Mouse (Mus musculus): ENCODE measurements around the gene Ms4a15. TPM values are rescaled to one million over a fixed set of nuclear protein-coding genes. Genes with fewer than 3 reads are reported as not detected.

Gene Ms4a15
- not detected in 2 replicates for polyA plus RNA-seq (2011; ENCODE audit: insufficient read depth, insufficient read length, low read depth, missing spikeins)

DNA sequence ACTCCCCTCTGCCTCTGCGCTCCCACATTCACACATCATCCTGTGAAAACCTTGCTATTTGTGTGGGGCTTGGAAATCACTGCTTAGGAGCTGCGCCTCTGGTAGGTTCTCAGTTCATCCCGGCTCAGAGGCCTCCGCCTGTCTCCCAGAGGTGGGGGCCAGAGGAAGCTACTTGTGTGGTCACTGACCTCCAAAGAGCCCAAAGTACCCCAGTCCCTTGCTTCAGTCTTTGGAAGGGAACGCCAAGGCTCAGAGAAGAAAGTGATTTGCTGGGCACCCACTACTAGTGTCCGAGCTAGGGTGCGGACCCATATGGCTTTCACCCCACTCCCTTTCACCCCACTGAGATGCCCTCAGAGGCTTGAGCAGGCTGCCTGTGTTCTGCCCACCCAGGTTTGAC lies at the start of gene Ms4a15:
Ms4a15 (minus strand) TSS at position 101 of the 400 bp plus-strand sequence.
- no peaks in the 10 kb centered on the region for H3K9me3 ChIP-seq (replicated peaks; ENCODE audit: control insufficient read depth, insufficient read depth, low read length, poor library complexity, severe bottlenecking)
- H3K36me3 ChIP-seq (ENCODE audit: control insufficient read depth, insufficient read depth, low read length, poor library complexity, severe bottlenecking) = no peaks in the 10 kb centered on the region
- no peak within 1 kb of the TSS for H3K9ac ChIP-seq (ENCODE audit: low read depth, poor library complexity, severe bottlenecking)
- no peaks in the 10 kb centered on the region for H3K4me1 ChIP-seq (ENCODE audit: control insufficient read depth, insufficient read depth, low read length)
- no peak within 1 kb of the TSS for H3K27ac ChIP-seq (ENCODE audit: insufficient read depth, low read length)
- TF ChIP-seq CTCF (IDR thresholded peaks at IDR 0.05; ENCODE audit: low read depth, low read length) = no peak
- TF ChIP-seq EP300 (IDR thresholded peaks at IDR 0.05; ENCODE audit: insufficient read depth, low read depth, low read length) = no peak
- TF ChIP-seq POLR2A (IDR thresholded peaks at IDR 0.05; ENCODE audit: insufficient read depth, low read length) = no peak
- H3K4me3 ChIP-seq (ENCODE audit: low read depth, low read length) = no peak within 1 kb of the TSS
- H3K27me3 ChIP-seq (ENCODE audit: control insufficient read depth, insufficient read depth, low read length, poor library complexity, severe bottlenecking) = no peaks in the 10 kb centered on the region

DNA sequence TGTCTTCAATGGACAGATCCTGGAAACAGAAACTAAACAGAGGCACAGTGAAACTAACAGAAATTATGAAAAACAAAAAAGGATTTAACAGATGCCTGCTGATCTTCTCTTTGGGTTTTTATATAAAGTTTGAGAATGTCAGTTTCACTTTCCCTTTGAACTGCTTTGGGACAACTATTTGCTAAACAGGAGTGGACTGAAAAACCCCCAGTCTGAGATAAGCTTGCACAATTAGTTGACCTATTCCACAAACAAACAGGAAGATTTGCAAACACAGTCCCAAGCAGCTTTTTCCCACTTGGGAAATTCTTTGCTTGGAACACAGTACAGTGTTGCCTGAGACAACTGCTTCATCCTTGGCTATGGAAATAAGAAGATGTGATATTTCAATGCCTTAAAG lies 44.5 kb upstream of the Ms4a15 start:
- H3K36me3 ChIP-seq (ENCODE audit: control insufficient read depth, insufficient read depth, low read length, poor library complexity, severe bottlenecking) = no peaks in the 10 kb centered on the region
- H3K9me3 ChIP-seq (replicated peaks; ENCODE audit: control insufficient read depth, insufficient read depth, low read length, poor library complexity, severe bottlenecking) = peaks cover 3% of the 10 kb centered on the region; the same call in 1 of the 2 replicates
- H3K4me3 ChIP-seq (ENCODE audit: low read depth, low read length) = no peak overlapping the region
- H3K27ac ChIP-seq (ENCODE audit: insufficient read depth, low read length) = no peak overlapping the region
- TF ChIP-seq CTCF (IDR thresholded peaks at IDR 0.05; ENCODE audit: low read depth, low read length) = no peak
- no peak for TF ChIP-seq EP300 (IDR thresholded peaks at IDR 0.05; ENCODE audit: insufficient read depth, low read depth, low read length)
- no peak for TF ChIP-seq POLR2A (IDR thresholded peaks at IDR 0.05; ENCODE audit: insufficient read depth, low read length)
- H3K27me3 ChIP-seq (ENCODE audit: control insufficient read depth, insufficient read depth, low read length, poor library complexity, severe bottlenecking) = no peaks in the 10 kb centered on the region
- H3K4me1 ChIP-seq (ENCODE audit: control insufficient read depth, insufficient read depth, low read length) = no peaks in the 10 kb centered on the region
- no peak overlapping the region for H3K9ac ChIP-seq (ENCODE audit: low read depth, poor library complexity, severe bottlenecking)

DNA sequence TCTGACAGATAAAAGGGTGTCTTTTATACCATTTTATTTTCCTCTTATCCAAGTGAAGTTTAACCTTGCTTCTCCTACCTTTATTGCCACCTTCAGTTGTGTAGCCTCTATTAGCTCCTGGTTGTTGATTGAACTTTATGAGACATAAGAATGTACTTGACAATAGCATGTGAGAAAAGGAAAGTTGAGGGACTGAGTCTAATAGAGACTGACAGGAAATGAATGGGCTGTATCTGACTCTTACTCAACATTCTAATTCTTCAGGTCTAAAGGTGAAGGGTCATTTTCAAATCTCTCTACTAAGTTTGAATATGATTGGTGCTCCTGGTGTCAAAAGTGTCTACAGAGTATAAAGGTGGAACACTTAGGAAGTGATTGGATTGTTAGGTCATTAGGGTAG lies 29.3 kb upstream of the Ms4a15 start:
- no peak for TF ChIP-seq CTCF (IDR thresholded peaks at IDR 0.05; ENCODE audit: low read depth, low read length)
- no peak for TF ChIP-seq POLR2A (IDR thresholded peaks at IDR 0.05; ENCODE audit: insufficient read depth, low read length)
- TF ChIP-seq EP300 (IDR thresholded peaks at IDR 0.05; ENCODE audit: insufficient read depth, low read depth, low read length) = no peak
- Histone ChIP-seq H3K4me3 (ENCODE audit: low read depth, low read length) (no peak overlapping the region), H3K27me3 (ENCODE audit: control insufficient read depth, insufficient read depth, low read length, poor library complexity, severe bottlenecking) (no peaks in the 10 kb centered on the region), H3K36me3 (ENCODE audit: control insufficient read depth, insufficient read depth, low read length, poor library complexity, severe bottlenecking) (no peaks in the 10 kb centered on the region), H3K9ac (ENCODE audit: low read depth, poor library complexity, severe bottlenecking) (no peak overlapping the region), H3K4me1 (ENCODE audit: control insufficient read depth, insufficient read depth, low read length) (no peaks in the 10 kb centered on the region), H3K27ac (ENCODE audit: insufficient read depth, low read length) (no peak overlapping the region), H3K9me3 (replicated peaks; ENCODE audit: control insufficient read depth, insufficient read depth, low read length, poor library complexity, severe bottlenecking) (no peaks in the 10 kb centered on the region)

DNA sequence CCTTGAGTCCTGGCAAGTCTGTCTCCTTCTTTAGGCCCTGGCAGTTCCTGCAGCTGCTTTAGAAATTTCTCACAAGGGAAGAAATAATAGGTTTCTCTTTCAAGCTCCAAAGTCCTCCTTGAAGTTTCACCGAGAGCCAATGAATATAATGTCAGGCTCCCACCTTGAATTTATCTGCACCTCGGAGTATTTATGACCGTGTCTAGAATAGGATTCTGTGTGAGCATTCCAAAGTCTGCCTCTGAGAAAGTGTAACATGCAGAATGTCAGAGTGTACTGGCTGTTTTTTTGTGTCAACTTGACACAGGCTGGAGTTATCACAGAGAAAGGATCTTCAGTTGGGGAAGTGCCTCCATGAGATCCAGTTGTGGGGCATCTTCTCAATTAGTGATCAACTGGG lies 24.8 kb upstream of the Ms4a15 start, which contains the start of gene Ms4a18:
Ms4a18 (minus strand) TSS at position 141 of the 400 bp plus-strand sequence.
- Histone ChIP-seq H3K4me1 (ENCODE audit: control insufficient read depth, insufficient read depth, low read length) (no peaks in the 10 kb centered on the region), H3K4me3 (ENCODE audit: low read depth, low read length) (no peak within 1 kb of the TSS), H3K27me3 (ENCODE audit: control insufficient read depth, insufficient read depth, low read length, poor library complexity, severe bottlenecking) (no peaks in the 10 kb centered on the region), H3K27ac (ENCODE audit: insufficient read depth, low read length) (no peak within 1 kb of the TSS), H3K36me3 (ENCODE audit: control insufficient read depth, insufficient read depth, low read length, poor library complexity, severe bottlenecking) (no peaks in the 10 kb centered on the region), H3K9ac (ENCODE audit: low read depth, poor library complexity, severe bottlenecking) (no peak within 1 kb of the TSS), H3K9me3 (replicated peaks; ENCODE audit: control insufficient read depth, insufficient read depth, low read length, poor library complexity, severe bottlenecking) (no peaks in the 10 kb centered on the region)
- no peak for TF ChIP-seq EP300 (IDR thresholded peaks at IDR 0.05; ENCODE audit: insufficient read depth, low read depth, low read length)
- TF ChIP-seq CTCF (IDR thresholded peaks at IDR 0.05; ENCODE audit: low read depth, low read length) = no peak
- no peak for TF ChIP-seq POLR2A (IDR thresholded peaks at IDR 0.05; ENCODE audit: insufficient read depth, low read length)

DNA sequence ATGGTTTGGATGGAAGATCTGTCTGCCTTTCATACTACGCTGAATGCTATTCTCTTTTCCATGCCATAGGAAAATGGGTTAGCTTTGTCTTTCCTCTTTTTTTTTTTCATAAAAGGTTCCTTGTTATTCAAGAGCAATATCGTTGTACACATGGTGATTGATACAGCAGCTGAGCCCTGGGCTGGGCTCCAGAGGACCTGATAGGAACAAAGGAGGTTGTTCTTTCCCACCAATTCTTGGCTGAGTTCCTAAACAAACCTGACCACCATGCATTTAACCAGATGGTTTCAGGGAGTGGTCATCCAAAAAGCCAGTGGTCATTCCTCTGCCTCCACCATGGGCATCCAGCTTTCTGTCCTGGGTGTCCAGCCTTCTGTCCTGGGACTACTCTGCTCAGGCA lies 24.2 kb upstream of the Ms4a15 start:
- Histone ChIP-seq H3K9ac (ENCODE audit: low read depth, poor library complexity, severe bottlenecking) (no peak overlapping the region), H3K4me1 (ENCODE audit: control insufficient read depth, insufficient read depth, low read length) (no peaks in the 10 kb centered on the region), H3K27ac (ENCODE audit: insufficient read depth, low read length) (no peak overlapping the region), H3K4me3 (ENCODE audit: low read depth, low read length) (no peak overlapping the region), H3K36me3 (ENCODE audit: control insufficient read depth, insufficient read depth, low read length, poor library complexity, severe bottlenecking) (no peaks in the 10 kb centered on the region), H3K9me3 (replicated peaks; ENCODE audit: control insufficient read depth, insufficient read depth, low read length, poor library complexity, severe bottlenecking) (no peaks in the 10 kb centered on the region), H3K27me3 (ENCODE audit: control insufficient read depth, insufficient read depth, low read length, poor library complexity, severe bottlenecking) (no peaks in the 10 kb centered on the region)
- TF ChIP-seq CTCF (IDR thresholded peaks at IDR 0.05; ENCODE audit: low read depth, low read length) (no peak), EP300 (IDR thresholded peaks at IDR 0.05; ENCODE audit: insufficient read depth, low read depth, low read length) (no peak), POLR2A (IDR thresholded peaks at IDR 0.05; ENCODE audit: insufficient read depth, low read length) (no peak)

DNA sequence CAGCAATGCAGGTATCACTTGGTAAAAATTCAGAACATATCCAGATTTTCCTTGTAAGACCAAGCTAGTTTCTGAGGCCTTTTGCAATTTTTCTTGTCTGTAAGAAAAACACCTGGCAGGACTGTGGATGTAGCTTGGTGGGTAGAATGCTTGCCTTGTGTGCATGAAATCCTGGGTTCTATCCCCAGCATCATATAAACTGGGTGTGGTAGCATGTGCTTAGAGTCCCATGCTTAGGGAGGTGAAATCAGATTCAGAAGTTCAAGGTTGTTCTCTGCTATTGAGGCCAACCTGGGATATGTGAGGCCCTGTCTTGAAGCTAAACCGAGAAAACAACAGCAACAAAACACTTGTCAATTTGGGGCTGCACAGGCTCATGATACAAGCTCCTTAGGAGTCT lies 22.9 kb upstream of the Ms4a15 start:
- Histone ChIP-seq H3K9ac (ENCODE audit: low read depth, poor library complexity, severe bottlenecking) (no peak overlapping the region), H3K4me1 (ENCODE audit: control insufficient read depth, insufficient read depth, low read length) (no peaks in the 10 kb centered on the region), H3K27ac (ENCODE audit: insufficient read depth, low read length) (no peak overlapping the region), H3K36me3 (ENCODE audit: control insufficient read depth, insufficient read depth, low read length, poor library complexity, severe bottlenecking) (no peaks in the 10 kb centered on the region), H3K27me3 (ENCODE audit: control insufficient read depth, insufficient read depth, low read length, poor library complexity, severe bottlenecking) (no peaks in the 10 kb centered on the region), H3K4me3 (ENCODE audit: low read depth, low read length) (no peak overlapping the region), H3K9me3 (replicated peaks; ENCODE audit: control insufficient read depth, insufficient read depth, low read length, poor library complexity, severe bottlenecking) (no peaks in the 10 kb centered on the region)
- TF ChIP-seq POLR2A (IDR thresholded peaks at IDR 0.05; ENCODE audit: insufficient read depth, low read length) (no peak), CTCF (IDR thresholded peaks at IDR 0.05; ENCODE audit: low read depth, low read length) (no peak), EP300 (IDR thresholded peaks at IDR 0.05; ENCODE audit: insufficient read depth, low read depth, low read length) (no peak)

All from ES-Bruce4 (cell line).